Mouse (Mus musculus): ENCODE data around the gene Recql5.

Gene Recql5

DNA sequence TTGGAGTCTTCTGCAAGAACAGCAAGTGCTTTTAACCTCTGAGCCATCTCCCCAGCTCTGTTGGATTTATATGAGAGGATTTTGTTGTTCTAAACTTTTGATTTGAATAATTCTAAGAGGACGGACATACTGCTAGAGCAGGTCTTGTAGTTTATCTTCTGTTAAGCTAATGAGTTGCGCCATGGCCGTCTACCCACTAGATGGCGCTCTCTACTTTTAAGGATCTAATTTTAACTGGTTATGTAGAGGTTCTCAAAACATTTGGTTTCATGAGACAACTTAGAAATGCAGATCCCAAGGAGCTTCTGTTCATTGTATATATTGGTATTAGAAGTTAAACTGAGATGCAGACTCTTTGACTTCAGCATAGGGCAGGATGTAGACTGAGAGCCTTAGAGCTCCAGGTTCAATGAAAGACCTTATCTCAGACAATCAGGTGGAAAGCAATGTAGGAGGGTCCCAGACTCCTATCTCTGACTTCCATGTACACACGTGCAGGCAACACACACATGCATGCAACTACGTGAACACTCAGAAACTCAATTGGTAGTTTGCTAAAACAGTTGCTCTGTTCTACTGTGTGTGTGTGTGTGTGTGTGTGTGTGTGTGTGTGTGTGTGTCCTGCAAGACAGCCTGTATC, 6.5 kb upstream of the Recql5 start:
- no peak for DNase-seq (ENCODE audit: low read depth)

DNA sequence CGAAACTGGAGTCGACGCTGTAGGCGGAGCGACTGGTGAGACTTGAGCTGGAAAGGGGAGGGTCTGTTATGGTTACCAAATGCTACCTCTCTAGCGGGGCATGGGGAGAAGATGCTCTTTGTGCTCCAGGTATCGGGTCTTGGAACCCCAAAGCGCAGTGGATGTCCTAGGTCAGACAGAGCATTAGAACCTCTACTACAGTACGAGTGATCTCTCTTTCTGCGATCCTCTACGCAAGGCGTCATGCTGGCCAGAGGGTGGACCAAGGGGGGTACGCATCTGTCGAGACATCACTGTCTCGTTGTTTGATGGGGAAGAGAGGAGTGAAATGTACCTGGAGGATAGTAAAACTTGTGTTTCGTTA, 452 bp upstream of the Recql5 start:
- DNase-seq (ENCODE audit: low read depth) = no peak

DNA sequence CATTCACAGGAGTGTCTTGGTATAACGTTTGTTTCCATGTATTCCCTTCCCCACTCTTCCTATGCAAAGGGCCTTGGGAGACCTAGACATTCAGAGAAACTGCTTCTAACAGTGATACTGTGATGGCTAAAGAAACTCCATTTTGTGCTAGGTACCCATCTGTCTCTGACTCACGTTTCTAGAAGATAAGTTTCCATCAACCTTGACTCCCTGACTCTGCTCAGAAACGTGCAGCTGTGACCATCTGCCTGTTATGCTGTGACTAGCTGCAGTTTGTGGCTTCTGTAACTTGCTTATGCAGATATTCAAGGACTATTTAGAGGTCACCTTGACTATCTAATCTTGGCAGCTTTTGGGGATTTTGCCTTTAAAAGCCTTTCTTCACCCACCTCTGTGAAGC, 2.0 kb downstream of the Recql5 start:
- DNase-seq (ENCODE audit: low read depth) = no peak

DNA sequence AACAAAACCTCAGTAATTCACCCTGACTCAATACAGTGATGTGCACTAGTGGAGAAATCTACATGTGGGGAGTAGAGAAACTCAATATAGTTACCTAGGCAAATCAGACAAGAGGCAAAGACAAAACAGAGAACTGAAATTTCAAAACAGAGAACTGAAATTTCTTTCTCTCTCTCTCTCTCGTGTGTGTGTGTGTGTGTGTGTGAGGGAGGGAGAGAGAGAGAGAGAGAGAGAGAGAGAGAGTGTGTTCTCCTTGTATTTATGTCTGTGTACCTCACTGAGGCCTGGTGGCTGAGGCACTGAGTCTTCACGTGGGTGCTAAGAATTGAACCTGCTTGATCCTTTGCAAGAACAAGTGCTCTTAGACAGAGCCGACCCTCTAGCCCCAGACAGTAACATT, 3.5 kb downstream of the Recql5 start:
- DNase-seq (ENCODE audit: low read depth) = no peak

DNA sequence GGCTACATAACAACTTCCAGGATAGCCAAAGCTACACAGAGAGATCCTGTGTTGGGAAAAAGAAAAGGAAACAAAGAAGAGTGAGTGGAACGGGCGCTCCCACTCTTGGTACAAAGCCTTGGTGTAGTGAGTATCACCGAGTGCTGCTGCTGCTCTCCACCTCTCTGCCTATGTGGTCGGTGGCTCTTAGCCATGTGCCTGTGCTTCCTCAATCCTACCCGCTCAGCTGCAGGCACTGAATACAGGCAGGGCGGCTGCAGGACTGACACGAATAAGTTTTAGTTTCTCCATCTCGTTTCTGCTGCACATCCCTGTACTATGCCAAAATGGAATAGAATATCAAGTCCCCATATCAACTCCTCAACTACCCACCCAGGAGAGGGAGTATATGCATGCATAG, 4.2 kb downstream of the Recql5 start:
- DNase-seq (ENCODE audit: low read depth) = no peak

DNA sequence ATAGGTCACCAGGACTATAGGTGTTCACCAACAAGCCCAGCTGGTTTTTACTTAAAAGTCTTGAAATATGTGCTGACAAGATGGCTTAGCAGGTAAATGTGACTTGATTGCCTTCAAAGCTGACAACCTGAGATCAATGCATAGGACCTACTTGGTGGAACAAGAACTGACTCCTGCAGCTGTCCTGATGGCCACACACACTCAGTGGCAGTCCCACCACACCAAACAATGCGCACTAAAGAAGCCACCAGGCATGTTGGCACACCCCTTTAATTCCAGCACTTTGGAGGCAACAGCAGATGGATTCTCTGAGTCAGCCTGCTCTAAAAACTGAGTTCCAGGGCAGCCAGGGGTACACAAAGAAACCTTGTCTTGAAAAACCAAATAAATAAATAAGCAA, 11.3 kb downstream of the Recql5 start:
- no peak for DNase-seq (ENCODE audit: low read depth)

DNA sequence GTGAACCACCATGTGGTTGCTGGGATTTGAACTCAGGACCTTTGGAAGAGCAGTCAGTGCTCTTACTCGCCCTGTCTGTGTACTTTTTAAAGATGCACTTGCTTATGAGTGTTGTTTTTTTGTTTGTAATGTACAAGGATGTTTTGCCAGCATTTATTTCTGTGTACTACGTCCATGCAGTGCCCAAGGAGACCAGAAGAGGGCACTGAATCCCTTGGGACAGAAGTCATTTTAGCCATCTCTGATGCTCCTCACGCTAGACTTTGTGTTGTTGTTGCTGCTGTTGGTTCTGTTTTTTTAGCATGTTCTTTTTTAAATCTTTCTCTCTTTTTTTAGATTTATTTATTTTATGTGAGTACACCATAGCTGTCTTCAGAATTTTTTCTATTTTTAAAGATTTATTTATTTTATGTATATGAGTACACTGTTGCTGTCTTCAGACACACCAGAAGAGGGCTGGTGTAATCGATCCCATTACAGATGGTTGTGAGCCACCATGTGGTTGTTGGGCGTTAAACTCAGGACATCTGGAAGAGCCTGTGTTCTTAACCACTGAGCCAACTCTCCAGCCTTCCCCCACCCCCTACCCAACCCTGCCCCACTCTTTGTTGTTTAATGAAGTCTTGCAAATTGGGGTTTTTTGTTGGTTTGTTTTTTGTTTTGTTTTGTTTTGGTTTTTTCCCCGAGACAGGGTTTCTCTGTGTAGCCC, 13.0 kb downstream of the Recql5 start:
- peak; percentile 44 for DNase-seq (ENCODE audit: low read depth)

DNA sequence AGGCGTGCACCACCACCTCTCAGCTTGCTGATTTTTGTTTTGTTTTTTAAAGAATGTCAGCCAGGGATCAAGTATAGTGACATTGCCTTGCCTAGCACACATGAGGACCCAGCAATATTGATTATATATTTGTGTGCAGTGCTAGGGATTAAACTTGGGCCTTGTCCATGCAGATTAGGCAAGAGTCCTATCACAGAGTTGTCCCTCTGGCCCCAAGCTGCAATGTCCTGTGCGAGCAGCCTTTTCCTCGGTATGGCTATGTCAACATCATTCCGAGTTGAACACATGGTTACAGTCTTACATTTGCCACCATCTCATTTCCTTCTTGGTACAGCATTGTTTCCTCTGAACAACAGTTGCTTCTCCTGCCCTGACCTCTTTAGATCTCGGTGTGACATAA, 14.2 kb downstream of the Recql5 start:
- DNase-seq (ENCODE audit: low read depth) = no peak

DNA sequence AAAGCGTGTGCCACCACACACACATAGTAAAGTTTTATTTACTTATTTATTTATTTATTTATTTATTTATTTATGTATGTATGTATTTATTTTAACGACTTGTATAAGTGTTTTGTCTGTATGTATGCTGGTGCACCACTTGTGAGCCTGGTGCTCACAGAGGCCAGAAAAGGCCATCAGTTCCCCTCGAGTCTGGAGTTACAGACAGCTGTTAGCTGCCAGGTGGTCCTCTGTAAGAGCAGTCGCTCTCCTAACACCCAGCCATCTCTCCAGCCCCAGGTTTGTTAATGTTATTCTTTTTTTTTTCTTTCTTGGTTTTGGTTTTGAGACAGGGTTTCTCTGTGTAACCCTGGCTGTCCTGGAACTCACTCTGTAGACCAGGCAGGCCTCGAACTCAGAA, 14.6 kb downstream of the Recql5 start:
- DNase-seq (ENCODE audit: low read depth) = no peak

DNA sequence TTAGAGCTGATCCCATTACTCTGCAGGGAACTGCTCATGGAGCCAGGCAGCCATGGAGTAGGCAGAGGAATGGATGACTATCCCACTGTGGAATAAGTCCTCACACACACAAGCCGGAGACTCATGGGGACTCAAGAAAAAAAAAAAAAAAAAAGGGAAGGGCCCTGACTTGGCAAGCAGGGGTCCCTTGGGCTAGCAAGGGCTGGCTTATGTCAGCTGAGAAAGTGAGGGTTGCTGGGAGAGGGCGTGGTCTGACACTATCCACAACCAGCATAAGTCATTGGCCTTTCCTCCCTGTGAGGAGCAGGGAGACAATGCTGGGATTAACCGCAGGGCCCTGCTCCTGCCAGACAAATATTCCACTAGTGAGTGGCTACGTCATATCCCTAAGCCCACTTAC, 16.7 kb downstream of the Recql5 start:
- no peak for DNase-seq (ENCODE audit: low read depth)

DNA sequence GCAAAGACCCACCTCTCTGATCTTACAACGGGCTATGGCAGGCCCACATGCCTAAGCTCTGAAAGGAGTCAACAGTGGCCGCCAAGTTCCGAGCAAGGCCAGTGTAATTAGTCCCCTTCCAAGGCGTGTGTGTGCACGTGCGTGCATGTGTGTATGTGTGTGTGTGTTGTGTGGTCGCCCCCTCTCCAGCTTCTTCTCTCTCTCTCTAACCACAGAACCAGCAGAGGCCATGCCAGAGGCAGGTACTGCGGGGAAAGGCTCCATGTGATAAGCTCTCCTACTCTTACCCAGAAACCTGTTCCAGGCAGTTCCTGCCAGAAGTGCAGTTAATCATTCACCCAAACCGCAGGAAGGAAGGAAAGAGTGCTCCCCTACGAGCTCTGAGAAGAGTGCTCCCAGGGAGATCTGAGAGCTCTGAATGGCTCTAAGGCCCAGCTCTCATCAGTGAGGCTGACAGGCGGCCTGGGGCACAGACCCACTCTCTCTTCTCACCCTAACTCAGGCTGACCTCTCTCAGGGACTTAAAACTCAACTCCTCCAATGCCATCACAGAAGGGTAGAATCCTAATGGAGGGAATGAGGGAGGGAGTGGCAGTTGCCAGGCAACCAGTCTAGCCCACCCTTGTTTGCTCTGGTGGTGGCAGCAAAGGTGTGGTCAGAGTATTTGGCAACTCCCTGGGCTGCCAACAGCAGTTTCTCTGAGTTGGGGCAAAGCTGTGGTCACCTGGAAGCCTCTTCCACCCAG, 21.5 kb downstream of the Recql5 start, which contains the start of gene Smim6:
Gene Smim6, plus strand, starts transcription at position 386 of the 745 bp plus-strand sequence.
- no peak for DNase-seq (ENCODE audit: low read depth)

DNA sequence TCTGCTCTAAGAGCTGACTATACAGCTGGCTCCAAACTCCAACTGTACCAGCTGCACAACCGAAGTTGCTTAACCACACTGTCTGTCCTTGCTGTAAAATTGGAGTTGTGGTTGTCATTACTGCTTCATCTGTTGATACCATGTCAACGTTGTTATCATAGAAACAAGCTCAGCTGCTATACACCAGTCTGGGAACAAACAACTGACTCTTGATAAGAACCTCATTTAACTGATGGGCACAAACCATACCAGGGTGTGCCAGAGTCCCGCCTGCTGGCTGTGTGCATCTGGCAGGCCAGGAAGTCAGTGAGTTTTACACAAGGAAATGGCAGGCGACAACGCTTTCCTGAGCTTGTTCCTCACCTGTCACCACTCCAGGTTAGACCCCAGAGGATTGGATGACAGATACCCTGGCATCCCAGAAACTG, 22.1 kb downstream of the Recql5 start:
- DNase-seq (ENCODE audit: low read depth) = no peak

DNA sequence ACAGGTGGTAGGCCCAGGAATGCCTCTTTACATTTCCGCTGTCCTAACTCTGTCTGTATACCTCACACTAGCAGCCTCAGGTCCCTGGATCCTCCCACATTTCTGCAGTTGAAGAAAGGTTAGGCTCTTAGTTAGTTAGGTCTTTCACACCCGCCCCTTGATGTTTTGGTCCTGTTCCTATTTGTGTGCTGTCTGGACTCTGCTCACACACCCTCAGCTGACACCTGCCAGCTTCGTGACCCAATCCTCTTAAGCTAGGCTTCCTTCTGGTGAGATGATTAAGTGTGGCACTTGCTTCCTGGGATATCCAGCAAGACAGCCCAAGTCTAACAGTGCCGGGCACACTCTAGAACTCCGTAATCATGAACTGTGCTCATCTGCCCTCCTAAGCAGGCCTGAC, 26.8 kb downstream of the Recql5 start:
- DNase-seq (ENCODE audit: low read depth) = no peak

DNA sequence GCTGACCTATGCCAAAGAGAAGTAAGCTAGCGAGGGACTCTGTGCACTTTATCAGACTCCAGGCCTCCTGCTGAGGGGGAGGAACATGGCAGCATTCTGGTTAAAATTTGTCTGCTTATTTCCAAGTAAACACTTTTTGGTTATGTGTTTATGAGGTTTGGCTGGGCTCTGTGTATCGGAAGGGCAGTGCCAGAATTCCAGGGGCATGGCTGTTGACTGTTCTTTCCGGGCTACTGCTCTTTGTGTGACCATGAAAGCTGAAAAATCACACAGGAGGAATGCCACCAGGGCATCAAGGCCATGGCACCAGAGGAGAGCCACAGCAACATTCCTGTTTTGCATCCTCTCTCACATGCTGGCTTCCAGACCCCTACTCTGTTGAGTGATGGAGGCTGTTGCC, 27.2 kb downstream of the Recql5 start:
- DNase-seq (ENCODE audit: low read depth) = no peak

DNA sequence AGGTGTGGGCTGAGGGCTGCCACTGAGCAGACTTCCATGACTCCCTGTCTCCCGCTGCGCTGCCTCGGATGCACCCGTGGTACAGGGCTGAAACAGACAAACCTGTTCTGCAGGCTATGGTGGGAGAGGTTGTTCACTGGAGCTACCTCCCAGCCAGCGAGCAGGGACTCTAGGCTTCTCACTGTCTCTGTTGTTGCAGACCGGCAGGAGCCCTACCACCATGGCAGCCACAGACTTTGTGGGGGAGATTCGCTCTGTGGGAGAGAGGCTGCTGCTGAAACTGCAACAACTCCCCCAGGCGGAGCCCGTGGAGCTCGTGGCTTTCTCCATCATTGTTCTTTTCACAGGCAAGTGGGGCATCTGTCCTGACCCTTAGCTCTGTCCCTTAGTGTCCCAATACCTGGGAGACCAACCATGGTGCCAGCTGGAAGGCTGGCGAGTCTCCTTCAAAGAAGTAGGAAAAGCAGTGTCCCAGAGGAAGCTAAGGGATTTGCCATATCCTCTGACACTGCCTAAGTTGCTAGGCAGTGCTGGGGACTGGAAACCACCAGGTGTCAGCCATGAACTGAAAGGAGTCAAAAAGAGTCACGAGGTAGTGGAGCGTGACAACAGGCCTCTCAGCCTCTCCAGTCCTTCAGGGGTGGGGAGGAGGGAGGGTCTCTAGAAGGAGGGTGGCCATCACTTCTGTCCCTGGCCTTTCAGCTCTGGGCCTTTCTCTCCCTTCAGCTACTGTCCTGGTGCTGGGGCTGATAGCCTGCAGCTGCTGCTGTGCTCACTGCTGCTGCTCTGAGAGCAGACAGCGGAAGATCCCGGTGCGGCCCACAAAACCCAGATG, 28.1 kb downstream of the Recql5 start:
- no peak for DNase-seq (ENCODE audit: low read depth)

DNA sequence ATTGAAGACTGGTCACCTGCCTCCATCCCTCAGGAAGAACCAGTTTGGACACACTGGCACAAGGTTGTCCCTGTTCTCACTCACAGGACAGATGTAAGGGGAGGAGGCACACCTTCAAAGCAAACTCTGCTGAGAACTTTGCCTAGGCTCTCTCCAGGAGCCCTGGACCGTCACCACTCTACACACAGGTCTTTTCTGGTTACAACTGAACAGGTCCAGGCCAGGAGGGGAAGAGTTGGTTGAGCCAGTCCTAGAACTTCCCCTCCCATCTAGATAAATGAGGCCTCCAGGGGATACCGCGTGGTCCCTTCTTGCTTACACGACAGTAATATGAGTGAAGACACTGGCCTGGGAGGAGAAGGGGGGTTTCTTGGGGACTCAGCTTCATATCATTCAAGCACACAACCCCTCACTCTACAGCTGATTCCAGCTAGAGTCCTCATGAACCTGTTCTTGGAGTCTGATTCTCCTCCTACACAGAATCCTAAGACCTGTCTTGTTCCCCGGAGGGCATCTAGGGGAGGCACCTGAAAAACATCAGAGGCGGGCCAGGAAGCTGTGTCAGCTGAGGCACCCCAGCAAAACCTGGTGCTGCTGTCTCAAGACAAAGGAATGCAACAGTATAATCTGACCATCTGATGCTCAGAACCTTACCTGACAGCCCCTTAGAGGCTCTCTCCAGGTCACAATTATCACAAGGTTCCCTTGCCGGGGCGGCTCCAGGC, 28.9 kb downstream of the Recql5 start:
- DNase-seq (ENCODE audit: low read depth) = no peak

DNA sequence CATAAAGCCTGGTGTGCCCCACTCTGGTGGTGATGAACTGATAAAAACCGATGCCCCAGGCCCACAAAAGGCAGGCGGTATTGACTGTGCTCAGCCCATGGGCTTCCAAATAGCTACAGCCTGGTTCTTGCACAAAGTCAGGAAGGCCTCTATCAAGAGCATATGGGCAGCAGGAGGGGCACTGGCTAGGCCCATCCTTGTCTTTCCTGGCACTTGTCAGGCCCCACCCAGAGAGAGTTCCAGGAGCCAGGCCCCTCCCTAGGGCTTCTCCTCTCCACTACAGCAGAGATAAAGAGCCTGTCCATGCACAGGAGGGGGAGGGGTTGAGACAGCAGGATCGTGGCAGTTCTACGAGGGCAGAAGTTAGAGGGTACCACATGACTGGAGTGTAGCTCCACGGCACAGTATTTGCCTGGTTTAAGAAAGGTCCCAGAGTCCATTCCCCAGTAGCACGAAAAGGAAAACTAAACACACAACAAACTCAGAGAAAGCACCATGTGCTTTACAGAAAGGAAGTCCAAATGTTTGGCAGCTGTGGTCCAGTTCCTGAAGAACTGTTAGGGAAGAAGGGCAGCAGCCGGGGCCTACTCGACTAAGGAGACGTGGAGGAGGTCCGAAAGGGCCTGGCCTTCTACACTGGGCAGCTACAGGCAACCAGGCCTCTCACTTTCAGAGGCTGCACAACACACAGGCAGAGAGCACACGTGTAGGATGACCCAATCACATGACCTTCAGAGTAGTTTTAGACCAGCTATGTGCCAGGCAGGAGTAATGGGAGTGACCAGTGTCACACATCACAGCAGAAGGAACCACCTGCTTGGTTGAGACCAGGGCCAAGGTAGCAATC, 29.7 kb downstream of the Recql5 start:
- DNase-seq (ENCODE audit: low read depth) = no peak

DNA sequence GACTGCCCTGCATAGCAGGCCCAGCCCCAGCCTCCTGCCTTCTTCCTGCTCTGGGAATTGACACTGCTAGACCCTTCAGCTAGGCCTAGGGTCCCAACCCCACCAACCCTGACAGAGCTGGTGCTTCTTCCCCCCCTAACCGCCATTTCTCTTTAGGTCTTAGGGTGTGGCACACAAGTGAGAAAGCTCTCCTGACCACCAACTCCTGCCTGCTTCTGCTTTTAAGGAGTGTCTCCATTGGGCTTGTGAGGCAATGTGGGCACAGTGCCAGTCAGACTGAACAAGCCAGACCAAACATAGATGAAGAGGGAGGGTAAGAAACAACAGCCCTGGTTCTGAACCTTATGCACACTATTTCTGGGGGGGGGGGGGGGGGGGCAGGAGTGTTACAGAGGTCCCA, 30.4 kb downstream of the Recql5 start:
- peak; percentile 31 for DNase-seq (ENCODE audit: low read depth)

DNA sequence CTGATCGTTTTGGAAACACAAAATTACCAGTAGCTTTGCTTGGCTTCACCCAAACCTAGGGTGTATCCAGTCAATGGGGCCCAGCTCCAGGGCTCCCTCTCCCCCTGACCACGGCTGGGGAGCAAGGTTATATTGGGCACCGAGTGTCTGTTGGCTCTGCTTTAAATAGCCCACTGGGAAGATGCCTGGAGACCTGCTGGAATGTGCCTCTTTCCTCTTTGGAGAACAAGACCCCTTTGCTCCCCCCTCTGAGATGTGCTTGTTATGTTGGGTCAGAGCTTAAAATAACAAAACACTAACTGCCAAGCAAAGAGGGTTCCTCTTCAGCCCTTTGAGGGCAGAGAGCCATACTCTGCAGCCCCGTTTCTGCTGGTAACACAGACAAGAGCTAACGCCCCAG, 31.1 kb downstream of the Recql5 start:
- DNase-seq (ENCODE audit: low read depth) = no peak

DNA sequence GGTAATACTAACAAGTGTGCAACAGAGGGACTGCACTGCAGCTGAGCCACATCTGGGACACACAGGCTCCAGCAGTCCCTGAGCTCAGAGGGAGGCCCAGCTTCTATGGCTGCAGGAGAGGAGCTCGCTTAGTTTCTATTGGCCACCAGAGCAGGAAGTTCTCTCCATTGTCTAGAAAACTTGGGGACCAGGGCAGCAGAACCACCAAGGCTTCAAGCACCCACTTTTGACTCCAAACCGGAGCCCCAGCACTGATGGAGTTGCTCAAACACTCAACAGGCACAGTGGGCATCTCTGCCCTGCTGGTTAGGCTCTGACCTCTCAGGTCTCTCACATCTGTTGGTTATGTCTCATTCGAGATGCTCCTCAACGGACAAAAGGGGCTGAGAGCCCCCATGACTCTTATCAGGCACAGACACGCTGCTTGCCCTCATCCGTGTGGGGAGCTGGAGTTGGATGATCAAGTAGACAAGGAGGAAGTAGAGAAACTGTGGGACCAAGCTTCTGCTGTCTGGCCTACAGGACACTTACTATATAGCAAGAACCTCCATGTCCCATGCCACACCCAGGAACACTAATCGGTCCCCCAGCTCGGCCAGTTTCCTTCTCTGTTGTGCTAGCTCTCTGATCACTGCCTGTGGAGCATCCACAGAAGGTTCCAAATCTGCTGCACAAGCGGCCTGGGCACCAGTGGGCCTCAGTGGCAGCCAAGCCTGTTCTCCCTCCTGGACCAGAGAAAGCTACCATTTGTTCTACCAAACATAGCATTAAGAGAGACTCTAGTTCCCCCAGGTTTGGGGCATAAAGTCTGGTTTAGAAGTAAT, 31.7 kb downstream of the Recql5 start:
- no peak for DNase-seq (ENCODE audit: low read depth)
